Mouse (Mus musculus) liver, embryonic 16.5 days (tissue): Measurements from ENCODE around the gene Rpl11. TPM values are rescaled to one million over a fixed set of nuclear protein-coding genes. Genes with fewer than 3 reads are reported as not detected.
A peak's percentile ranks its signal among the peaks of the same experiment; 100 is the strongest.
"Not testable (repeated sequence)": the region's sequence is repeated elsewhere in the genome, so short reads cannot be mapped to it uniquely, and the experiment has no call there.

Experiments used
- ATAC-seq: fragments of 200-750 bp; cut with Nextera tagmentation; 2 replicates; pipeline ENCODE4 v1.8.0; 2017; ENCODE audit warnings: low read depth, mild to moderate bottlenecking, moderate number of reproducible peaks, moderate library complexity
- H3K27ac ChIP-seq: fragments of 300-500 bp; sonication (generic); 2 replicates; pipeline ENCODE4 v1.5.1; 2014; ENCODE audit warnings: mild to moderate bottlenecking, low read length
- H3K27me3 ChIP-seq: fragments of 300-500 bp; sonication (generic); 2 replicates; pipeline ENCODE4 v1.6.1; 2014; ENCODE audit warnings: low read depth, low read length, mixed read lengths; ENCODE audit not compliant: control insufficient read depth, insufficient read depth
- H3K36me3 ChIP-seq: fragments of 300-500 bp; sonication (generic); 2 replicates; pipeline ENCODE4 v1.6.1; 2014; ENCODE audit warnings: mild to moderate bottlenecking; ENCODE audit not compliant: control insufficient read depth, insufficient read depth
- H3K4me1 ChIP-seq: fragments of 300-500 bp; sonication (generic); 2 replicates; pipeline ENCODE4 v1.6.1; 2014; ENCODE audit warnings: low read depth, low read length, mixed read lengths; ENCODE audit not compliant: control insufficient read depth
- H3K4me2 ChIP-seq: fragments of 300-500 bp; sonication (generic); 2 replicates; pipeline ENCODE4 v1.6.1; 2014; ENCODE audit warnings: low read depth, low read length, mixed read lengths
- H3K4me3 ChIP-seq: fragments of 300-500 bp; sonication (generic); 2 replicates; pipeline ENCODE4 v1.5.1; 2014; ENCODE audit warnings: low read depth, mild to moderate bottlenecking, low read length
- H3K9ac ChIP-seq: fragments of 300-500 bp; sonication (generic); 2 replicates; pipeline ENCODE4 v1.6.1; 2014; ENCODE audit warnings: low read depth, low read length
- H3K9me3 ChIP-seq: fragments of 300-500 bp; sonication (generic); replicated peaks from 2 replicates; pipeline ENCODE4 v1.6.1; 2016; ENCODE audit warnings: low read length; ENCODE audit not compliant: control insufficient read depth
- WGBS: fragments of 180-500 bp; shearing (Covaris S2); extraction: QIAGEN DNeasy Blood & Tissue Kit; methylation state at CpG from one replicate; pipeline ENCODE4 v1.1.7; 2014; ENCODE audit not compliant: insufficient replicate concordance; 5-methylcytosine and 5-hydroxymethylcytosine counted together
- polyA plus RNA-seq: library from polyadenylated mRNA; unstranded; fragments of >200 nt; fragmentation: Nextera tagmentation; extraction: Ambion mirVana; gene quantifications from 2 replicates; pipeline ENCODE4 v1.2.1, GENCODE M21; 2015

Rpl11 gene
- polyA plus RNA-seq, 1 experiment from 2014 or later, result 219 TPM

GRCm38 (mm10) chr4:136078649-136079048 lies 25.4 kb upstream of the Rpl11 start:
- Histone ChIP-seq H3K4me1 (no peaks in the 10 kb centered on the region), H3K27ac (no peak overlapping the region), H3K4me2 (no peak overlapping the region), H3K36me3 (no peaks in the 10 kb centered on the region), H3K9ac (no peak overlapping the region), H3K4me3 (no peak overlapping the region), H3K27me3 (peaks cover 23% of the 10 kb centered on the region), H3K9me3 (no peaks in the 10 kb centered on the region)
- 31% methylated on average over 2 of the region's 2 CpGs for WGBS
- ATAC-seq, result no peak

GRCm38 (mm10) chr4:136076776-136077538 lies 23.7 kb upstream of the Rpl11 start:
- Histone ChIP-seq H3K9me3 (no peaks in the 10 kb centered on the region), H3K9ac (no peak overlapping the region), H3K27me3 (peaks cover 15% of the 10 kb centered on the region), H3K4me1 (no peaks in the 10 kb centered on the region), H3K4me3 (no peak overlapping the region), H3K36me3 (no peaks in the 10 kb centered on the region), H3K27ac (no peak overlapping the region), H3K4me2 (no peak overlapping the region)
- no peak for ATAC-seq
- WGBS, result 40% methylated on average over 12 of the region's 15 CpGs

GRCm38 (mm10) chr4:136071178-136071714 lies 18.0 kb upstream of the Rpl11 start:
- WGBS, result 4% methylated on average over 15 of the region's 15 CpGs
- Histone ChIP-seq H3K4me2 (no peak overlapping the region), H3K4me1 (peaks cover 11% of the 10 kb centered on the region), H3K9ac (no peak overlapping the region), H3K27ac (no peak overlapping the region), H3K36me3 (no peaks in the 10 kb centered on the region), H3K27me3 (peaks cover 14% of the 10 kb centered on the region), H3K4me3 (no peak overlapping the region), H3K9me3 (no peaks in the 10 kb centered on the region)
- ATAC-seq, result 0 out of 2 replicates have a peak, but pooled peaks have one; percentile 19

GRCm38 (mm10) chr4:136070592-136070991 lies 17.4 kb upstream of the Rpl11 start:
- H3K27ac ChIP-seq, result no peak overlapping the region
- 54% methylated on average over 6 of the region's 6 CpGs for WGBS
- peaks cover 16% of the 10 kb centered on the region for H3K27me3 ChIP-seq
- H3K4me2 ChIP-seq, result no peak overlapping the region
- no peak overlapping the region for H3K9ac ChIP-seq
- no peak for ATAC-seq
- H3K4me3 ChIP-seq, result no peak overlapping the region
- H3K9me3 ChIP-seq, result no peaks in the 10 kb centered on the region
- H3K36me3 ChIP-seq, result no peaks in the 10 kb centered on the region
- peaks cover 11% of the 10 kb centered on the region for H3K4me1 ChIP-seq

GRCm38 (mm10) chr4:136069954-136070353 lies 16.7 kb upstream of the Rpl11 start:
- Histone ChIP-seq H3K27me3 (peaks cover 18% of the 10 kb centered on the region), H3K4me2 (no peak overlapping the region), H3K4me1 (peaks cover 11% of the 10 kb centered on the region), H3K9ac (no peak overlapping the region), H3K4me3 (no peak overlapping the region), H3K36me3 (no peaks in the 10 kb centered on the region), H3K27ac (no peak overlapping the region), H3K9me3 (no peaks in the 10 kb centered on the region)
- peak; percentile 48; the same call in 1 of the 2 replicates for ATAC-seq
- 2% methylated on average over 18 of the region's 18 CpGs for WGBS

GRCm38 (mm10) chr4:136069313-136069712 lies 16.1 kb upstream of the Rpl11 start:
- H3K27me3 ChIP-seq, result peaks cover 18% of the 10 kb centered on the region
- 24% methylated on average over 4 of the region's 4 CpGs for WGBS
- peak; percentile 65 for ATAC-seq
- H3K4me1 ChIP-seq, result peaks cover 11% of the 10 kb centered on the region
- H3K4me3 ChIP-seq, result no peak overlapping the region
- no peak overlapping the region for H3K27ac ChIP-seq
- no peaks in the 10 kb centered on the region for H3K9me3 ChIP-seq
- H3K36me3 ChIP-seq, result no peaks in the 10 kb centered on the region
- H3K4me2 ChIP-seq, result no peak overlapping the region
- no peak overlapping the region for H3K9ac ChIP-seq

GRCm38 (mm10) chr4:136063143-136063542 lies 9.9 kb upstream of the Rpl11 start:
- no peak for ATAC-seq
- Histone ChIP-seq H3K27me3 (peaks cover 4% of the 10 kb centered on the region), H3K4me3 (no peak overlapping the region), H3K4me2 (no peak overlapping the region), H3K36me3 (no peaks in the 10 kb centered on the region), H3K4me1 (no peaks in the 10 kb centered on the region), H3K27ac (no peak overlapping the region), H3K9ac (no peak overlapping the region), H3K9me3 (no peaks in the 10 kb centered on the region)
- 76% methylated on average over 4 of the region's 4 CpGs for WGBS

- H3K27me3 ChIP-seq, ATAC-seq, H3K9ac ChIP-seq, H3K4me2 ChIP-seq, H3K4me1 ChIP-seq, H3K4me3 ChIP-seq, H3K36me3 ChIP-seq, H3K9me3 ChIP-seq, H3K27ac ChIP-seq: not testable (repeated sequence)
- WGBS, result 44% methylated on average over 9 of the region's 9 CpGs
Measured at GRCm38 (mm10) chr4:136059800-136060488, 6.7 kb upstream of the Rpl11 start.

- no peak overlapping the region for H3K4me3 ChIP-seq
- no peaks in the 10 kb centered on the region; the same call in none of the 2 replicates for H3K27me3 ChIP-seq
- H3K4me2 ChIP-seq, result no peak overlapping the region
- no peaks in the 10 kb centered on the region for H3K9me3 ChIP-seq
- no peak overlapping the region for H3K9ac ChIP-seq
- H3K36me3 ChIP-seq, result no peaks in the 10 kb centered on the region
- 59% methylated on average over 5 of the region's 5 CpGs for WGBS
- no peak overlapping the region for H3K27ac ChIP-seq
- ATAC-seq, result no peak
- peaks cover 5% of the 10 kb centered on the region for H3K4me1 ChIP-seq
Measured at GRCm38 (mm10) chr4:136057916-136058315, 4.7 kb upstream of the Rpl11 start.
